Mouse (Mus musculus) bone marrow macrophage, adult 2 months (primary cell): ENCODE measurements at regions not wholly inside any gene's neighbourhood (a gene's known extent, or its start where the extent isn't known, plus 50 kb on each side); places are given as distances from the start of the nearest gene placed in this dataset.

Experiments
- H3K27ac ChIP-seq: 2 replicates; pipeline ENCODE4 v1.5.1; 2012; ENCODE audit warnings: low read depth, low read length; ENCODE audit not compliant: insufficient read depth
- H3K4me1 ChIP-seq: 2 replicates; pipeline ENCODE4 v1.6.1; 2012; ENCODE audit warnings: low read length; ENCODE audit not compliant: control insufficient read depth, insufficient read depth
- H3K4me3 ChIP-seq: 2 replicates; pipeline ENCODE4 v1.5.1; 2012; ENCODE audit warnings: mild to moderate bottlenecking, low read length, moderate library complexity; ENCODE audit not compliant: insufficient read depth
- CTCF ChIP-seq: IDR thresholded peaks from 2 replicates; pipeline ENCODE4 v1.5.1; 2012; ENCODE audit warnings: low read depth, mild to moderate bottlenecking, low read length, moderate library complexity
- POLR2A ChIP-seq: IDR thresholded peaks from 2 replicates; pipeline ENCODE4 v1.6.1; 2012; ENCODE audit warnings: mild to moderate bottlenecking, low read depth, low read length, borderline replicate concordance

DNA sequence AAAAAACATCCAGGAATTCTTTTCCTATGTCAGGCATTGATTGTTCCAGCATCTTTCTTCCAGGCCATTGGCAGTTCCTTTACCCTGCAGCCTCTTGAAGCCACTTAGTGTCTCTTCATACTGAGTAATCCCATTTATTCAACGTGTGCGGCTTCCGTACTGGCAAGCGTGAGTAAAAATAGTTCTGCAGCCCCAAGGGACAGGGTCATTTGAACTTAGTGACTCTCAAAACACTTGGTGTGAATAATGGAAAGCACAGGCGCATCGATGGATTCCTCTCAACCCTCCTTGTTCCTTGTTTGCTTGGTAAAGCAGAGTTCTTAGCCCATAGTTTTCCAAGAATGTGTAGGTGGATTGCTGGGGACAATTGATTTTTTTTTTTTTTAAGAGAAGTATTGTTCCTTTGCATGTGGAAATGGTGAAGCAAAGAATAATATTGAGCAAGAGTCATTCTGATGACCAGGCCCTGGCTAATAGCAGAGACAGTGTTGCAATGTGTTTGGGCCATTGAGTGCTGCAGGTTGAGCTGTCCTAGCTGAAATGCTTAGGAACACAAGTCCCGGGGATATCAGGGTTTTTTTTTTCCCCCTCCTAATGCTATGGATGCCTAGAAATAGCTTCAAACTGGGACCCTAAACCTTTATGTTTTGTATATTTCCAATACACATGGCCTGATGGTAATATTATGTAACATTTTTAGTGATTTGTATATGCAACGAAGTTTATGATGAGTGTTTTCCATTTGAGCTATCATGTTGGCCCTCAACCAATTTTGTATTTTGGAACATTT, 1294.1 kb upstream of the A1bg start:
- Histone ChIP-seq H3K4me1 (peaks cover 31% of the 10 kb centered on the region), H3K4me3 (no peak overlapping the region), H3K27ac (no peak overlapping the region)
- TF ChIP-seq CTCF, result no peak
- no peak for TF ChIP-seq POLR2A

DNA sequence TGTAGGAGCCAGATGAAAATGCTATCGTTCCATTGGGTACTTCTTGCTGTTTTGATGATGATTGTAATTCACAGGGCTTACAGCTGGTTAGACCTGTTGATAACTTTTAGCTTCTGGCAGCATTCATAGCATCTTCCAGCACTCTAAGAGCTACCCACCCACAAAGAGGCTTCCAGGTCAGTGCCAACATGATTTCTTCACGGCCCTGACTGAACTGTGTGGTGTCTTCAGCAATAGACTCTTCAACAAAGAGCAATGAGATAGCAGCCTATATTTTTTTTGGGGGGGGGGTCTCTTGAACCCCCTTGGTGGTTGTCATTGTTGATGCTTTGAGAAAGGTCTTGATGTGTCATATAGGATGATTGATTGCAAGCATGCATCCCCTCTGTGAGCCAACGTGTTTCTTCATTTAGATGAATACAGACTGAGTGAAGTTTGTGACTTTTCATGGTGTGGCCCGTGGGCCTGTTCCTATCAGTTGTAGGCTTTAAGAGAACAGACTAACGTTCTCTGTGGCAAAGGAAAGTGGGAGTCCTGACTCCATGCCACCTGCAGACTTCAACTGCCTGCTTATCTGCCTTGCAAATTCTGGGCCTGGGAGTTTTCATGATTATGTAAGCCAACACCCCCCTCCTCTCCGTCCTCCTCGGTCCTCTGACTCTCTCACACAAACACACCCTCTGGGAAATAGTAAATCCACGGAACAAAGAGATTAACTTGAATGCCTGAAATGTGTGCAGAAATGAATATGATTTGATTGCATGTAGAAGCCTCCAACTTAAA, 1293.0 kb upstream of the A1bg start:
- H3K27ac ChIP-seq, result no peak overlapping the region
- H3K4me1 ChIP-seq, result peaks cover 24% of the 10 kb centered on the region
- TF ChIP-seq CTCF, result no peak
- no peak for TF ChIP-seq POLR2A
- no peak overlapping the region for H3K4me3 ChIP-seq

DNA sequence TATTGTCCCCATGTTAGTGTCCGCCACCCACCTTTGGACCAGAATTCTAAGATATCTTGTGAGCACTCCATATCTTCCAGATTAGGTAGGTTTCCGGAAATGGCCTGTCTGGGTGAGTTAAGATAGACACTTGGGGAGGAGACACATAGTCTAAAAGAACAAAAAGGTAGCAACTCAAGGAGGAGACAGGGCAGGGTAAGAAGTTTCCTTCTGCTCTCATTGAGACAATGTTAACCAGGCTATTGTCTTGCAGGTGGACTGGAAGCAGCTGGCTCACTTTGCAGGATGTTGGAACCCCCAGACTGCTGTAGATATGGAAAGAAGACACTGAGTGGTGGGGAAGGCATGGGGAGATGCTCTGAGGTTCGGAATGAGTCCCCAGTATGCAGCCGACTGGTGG, 1291.5 kb upstream of the A1bg start:
- Histone ChIP-seq H3K4me1 (peaks cover 13% of the 10 kb centered on the region), H3K27ac (no peak overlapping the region)
- TF ChIP-seq CTCF (no peak), POLR2A (no peak)

DNA sequence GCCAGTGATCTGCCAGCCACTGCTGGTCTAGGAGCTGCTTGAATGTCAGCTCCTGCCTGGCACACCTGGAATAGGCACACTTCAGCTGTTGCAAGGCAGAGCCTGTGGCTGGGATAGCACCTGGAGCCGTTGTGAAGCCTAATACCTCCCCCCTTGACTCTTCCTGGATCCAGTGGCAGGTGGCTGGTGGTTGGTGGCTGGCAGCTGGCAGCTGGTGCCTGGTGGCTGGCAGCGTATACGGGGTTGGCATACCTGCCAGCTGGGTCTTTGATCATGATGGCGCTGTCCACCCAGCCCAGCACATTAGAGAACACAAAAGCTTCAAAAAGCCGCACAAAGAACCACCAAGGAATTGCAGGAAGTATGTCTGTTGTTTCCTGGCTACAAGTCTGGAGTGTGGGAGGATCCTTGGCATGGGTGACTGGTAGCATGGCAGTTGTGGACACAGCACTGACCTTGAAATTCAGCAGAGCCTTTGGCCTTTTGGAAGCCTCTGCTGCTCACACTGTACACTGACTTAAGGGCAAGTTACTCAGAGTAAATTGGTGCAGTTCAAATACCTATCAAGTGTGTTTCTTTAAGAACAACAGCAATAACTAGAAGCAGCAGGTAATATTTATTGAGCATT, 1289.6 kb upstream of the A1bg start:
- no peak overlapping the region for H3K27ac ChIP-seq
- TF ChIP-seq POLR2A, result no peak
- no peak for TF ChIP-seq CTCF
- peaks cover 18% of the 10 kb centered on the region for H3K4me1 ChIP-seq
- H3K4me3 ChIP-seq, result no peak overlapping the region

More for the DNA sequence above, 1291.5 kb upstream of the A1bg start:
- H3K4me3 ChIP-seq, result no peak overlapping the region

DNA sequence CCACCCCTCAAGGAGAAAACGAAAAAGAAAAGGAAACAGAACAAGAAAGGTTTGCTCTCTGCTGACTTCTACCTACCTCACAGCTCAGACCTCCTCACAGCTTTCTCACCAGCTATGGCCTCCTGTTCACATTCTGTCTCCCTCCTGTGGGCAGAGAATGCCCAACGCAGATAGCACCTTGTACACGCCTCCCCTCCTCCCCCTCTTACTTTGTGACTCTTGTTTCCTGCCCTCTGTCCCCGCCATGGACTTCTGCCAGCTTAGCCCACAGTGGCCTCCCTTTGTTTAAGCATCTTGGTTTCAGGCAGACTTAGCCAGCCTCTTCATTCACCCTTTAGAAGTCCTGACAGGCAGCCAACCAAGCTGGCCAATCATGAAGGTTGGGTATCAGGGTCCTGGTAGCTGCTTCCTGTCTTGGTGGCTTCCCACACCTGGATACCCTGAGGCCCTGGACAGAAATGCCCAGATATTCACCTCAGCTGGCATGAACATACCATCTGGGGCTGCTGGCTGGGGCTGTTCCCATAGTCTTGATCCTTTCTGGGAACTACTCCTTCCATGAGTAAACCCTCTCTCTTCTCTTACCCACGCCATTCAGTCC, 1287.2 kb upstream of the A1bg start:
- Histone ChIP-seq H3K27ac (no peak overlapping the region), H3K4me3 (no peak overlapping the region), H3K4me1 (peaks cover 8% of the 10 kb centered on the region; the same call in 1 of the 2 replicates)
- TF ChIP-seq CTCF, result no peak
- no peak for TF ChIP-seq POLR2A

DNA sequence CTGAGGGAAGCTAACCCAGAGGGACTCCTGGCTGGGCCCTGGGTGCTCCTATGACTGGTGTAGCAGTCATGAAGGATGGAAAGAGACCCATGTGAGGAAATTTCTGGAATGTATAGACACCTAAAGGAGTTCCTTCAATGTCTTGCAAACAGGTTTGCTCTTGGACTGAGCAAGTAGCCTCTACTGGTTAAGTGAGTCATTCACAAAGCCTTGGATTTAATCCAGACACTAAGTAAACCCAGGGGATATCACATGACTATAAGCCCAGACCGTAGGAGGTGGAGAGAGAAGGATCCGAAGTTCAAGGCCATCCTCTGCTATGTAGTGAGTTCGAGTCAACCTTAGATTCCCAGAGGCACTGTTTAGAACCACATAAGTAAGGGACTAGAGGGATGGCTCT, 1286.5 kb upstream of the A1bg start:
- no peak for TF ChIP-seq POLR2A
- peaks cover 8% of the 10 kb centered on the region; the same call in 1 of the 2 replicates for H3K4me1 ChIP-seq
- no peak overlapping the region for H3K27ac ChIP-seq
- no peak overlapping the region for H3K4me3 ChIP-seq

DNA sequence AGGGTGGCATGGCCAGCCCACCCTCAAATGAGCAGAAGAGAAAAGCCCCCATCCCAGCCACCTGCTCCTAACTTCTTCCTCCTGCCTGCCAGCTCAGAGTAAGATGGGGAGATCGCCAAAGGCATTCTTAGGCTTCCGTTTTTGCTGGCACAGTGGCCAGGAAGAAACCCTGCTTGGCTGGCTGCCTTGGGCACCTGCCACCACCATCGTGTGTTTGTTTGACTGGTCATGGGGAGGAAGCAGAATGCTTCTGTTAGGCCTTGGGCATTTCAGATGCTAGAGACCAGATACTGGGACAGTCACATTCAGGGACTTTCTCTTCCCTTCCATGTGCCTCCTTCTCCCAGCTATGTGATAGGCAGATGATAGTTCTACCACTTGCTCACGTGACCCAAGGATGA, 1283.7 kb upstream of the A1bg start:
- H3K4me3 ChIP-seq, result no peak overlapping the region
- TF ChIP-seq POLR2A (no peak), CTCF (no peak)
- H3K4me1 ChIP-seq, result peaks cover 8% of the 10 kb centered on the region; the same call in 1 of the 2 replicates
- H3K27ac ChIP-seq, result no peak overlapping the region

DNA sequence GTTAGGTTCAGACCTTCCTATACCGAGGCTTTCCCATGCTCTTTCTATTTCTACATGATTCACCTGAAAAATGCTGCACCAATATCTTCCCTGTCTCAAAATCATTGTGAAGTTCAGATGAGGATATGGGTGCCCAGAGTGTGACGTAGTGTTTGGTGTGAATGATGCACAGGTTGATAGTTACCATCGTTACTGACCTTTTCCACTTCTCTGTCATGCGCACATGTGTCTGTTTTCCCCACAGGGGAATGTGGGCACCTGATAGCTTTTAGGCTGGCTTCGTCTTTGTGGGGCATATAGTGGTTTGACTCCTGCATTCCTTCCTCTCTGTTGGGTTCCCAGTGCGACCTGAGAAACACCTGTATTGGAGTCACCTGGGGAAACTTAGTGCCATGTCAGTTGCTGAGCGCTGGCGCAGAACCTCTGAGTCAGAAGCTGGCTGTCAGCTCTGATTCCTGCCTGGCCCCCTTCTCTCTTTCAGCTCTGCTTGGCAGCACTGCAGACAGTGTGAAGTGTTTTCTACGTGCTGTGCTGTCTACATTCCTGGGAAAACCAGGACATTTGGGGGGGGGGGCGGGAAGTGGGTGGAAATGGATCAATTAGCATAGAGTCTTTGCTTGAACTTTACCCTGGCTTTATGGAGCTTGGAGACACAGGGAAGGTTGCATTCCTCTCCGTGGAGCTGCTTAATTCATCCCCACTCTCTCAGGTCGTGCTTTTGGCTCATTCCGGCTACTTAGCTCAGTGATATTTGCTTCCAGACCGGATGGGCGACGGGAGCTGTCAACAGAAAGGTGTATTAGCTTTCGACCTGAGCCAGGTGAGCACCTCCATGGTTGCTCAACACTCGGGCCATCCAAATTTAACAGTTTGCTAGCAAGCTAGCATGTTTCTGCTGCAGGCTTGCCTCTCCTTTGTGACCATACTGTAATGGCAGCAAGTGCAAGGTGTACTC, 1281.4 kb upstream of the A1bg start:
- H3K27ac ChIP-seq, result no peak overlapping the region
- H3K4me1 ChIP-seq, result peaks cover 5% of the 10 kb centered on the region; the same call in 1 of the 2 replicates
- TF ChIP-seq POLR2A, result no peak
- TF ChIP-seq CTCF, result no peak
- no peak overlapping the region for H3K4me3 ChIP-seq

DNA sequence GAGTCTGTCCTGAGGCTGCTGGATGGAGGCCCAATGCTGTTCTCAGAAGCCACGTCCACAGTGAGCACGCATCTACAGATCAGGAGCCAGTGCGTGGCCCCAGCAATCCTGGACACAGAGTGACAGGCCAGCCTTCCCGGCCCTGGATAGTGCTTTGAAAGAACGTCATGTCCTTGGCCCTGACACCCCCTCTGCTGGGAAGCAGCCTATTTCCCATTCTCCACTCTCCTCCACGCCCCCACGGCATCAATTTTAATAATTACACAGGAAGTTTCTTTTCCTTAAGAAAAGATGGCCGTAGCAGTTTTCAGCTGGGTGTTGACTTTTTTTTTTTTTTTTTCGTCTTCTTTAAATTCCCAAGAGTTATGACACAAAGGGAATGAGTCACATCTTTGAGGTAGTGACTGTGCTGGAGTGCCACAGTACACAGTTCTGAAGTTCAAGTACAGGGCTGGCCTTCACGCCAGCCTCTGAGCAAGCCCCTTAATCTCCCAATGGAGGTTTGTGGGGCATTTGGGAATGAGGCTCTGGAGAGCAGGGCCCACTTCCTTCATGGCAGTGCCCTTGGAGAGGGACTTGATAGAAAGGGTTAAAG, 1280.1 kb upstream of the A1bg start:
- TF ChIP-seq POLR2A (no peak), CTCF (no peak)
- no peak overlapping the region for H3K27ac ChIP-seq
- H3K4me1 ChIP-seq, result no peaks in the 10 kb centered on the region
- H3K4me3 ChIP-seq, result no peak overlapping the region
